Mouse (Mus musculus) gastrocnemius, adult 2 months (tissue): ENCODE measurements at regions not wholly inside any gene's neighbourhood (a gene's known extent, or its start where the extent isn't known, plus 50 kb on each side); places are given as distances from the start of the nearest gene placed in this dataset.
A peak's percentile ranks its signal among the peaks of the same experiment; 100 is the strongest.

Source experiments
- DNase-seq: peaks from one replicate; pipeline ENCODE4 v3.0.0; 2022
- H3K27ac ChIP-seq: fragments of 200-600 bp; 2 replicates; pipeline ENCODE4 v1.8.1; 2022; ENCODE audit warnings: mild to moderate bottlenecking
- H3K4me3 ChIP-seq: fragments of 200-600 bp; 2 replicates; pipeline ENCODE4 v1.8.1; 2022; ENCODE audit warnings: mild to moderate bottlenecking, moderate library complexity
- CTCF ChIP-seq: fragments of 200-600 bp; IDR thresholded peaks from 2 replicates; pipeline ENCODE4 v1.8.1; 2022; ENCODE audit warnings: antibody characterized with exemption, mild to moderate bottlenecking, moderate library complexity
- intact Hi-C: fragments of 180-260 bp; cut with DNase I; formaldehyde crosslinking; loops from one replicate; pipeline ENCODE4 v1.15.1; 2025

DNA sequence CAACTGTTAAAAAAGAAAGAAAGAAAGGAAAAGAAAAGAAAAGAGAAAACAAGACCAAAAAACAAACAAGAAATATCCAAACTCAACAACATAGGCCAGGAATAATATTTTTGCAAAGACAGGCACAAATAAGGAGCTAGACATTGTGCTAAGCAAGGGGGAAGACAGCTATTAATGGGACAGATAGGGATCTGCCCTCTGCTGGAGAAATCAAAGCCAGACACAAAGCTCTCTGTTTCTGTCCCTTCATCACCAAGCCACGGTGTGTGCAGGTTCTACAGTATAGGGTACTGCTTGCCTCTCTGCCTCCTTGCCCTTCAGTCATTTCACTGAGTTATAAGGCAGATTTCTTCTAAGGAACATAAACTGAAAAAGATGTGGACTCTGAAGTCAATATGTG lies 57.8 kb upstream of the Chchd3 start:
- intact Hi-C loops, result no loop called here
- Histone ChIP-seq H3K4me3 (no peak overlapping the region), H3K27ac (no peak overlapping the region)
- peak; percentile 41 for TF ChIP-seq CTCF
- DNase-seq, result no peak

- no peak overlapping the region for H3K27ac ChIP-seq
- TF ChIP-seq CTCF, result no peak
- intact Hi-C loops, result loop anchor here (10.0 kb wide), 1 partner anchor 146 kb away; no protein-coding TSS in a partner anchor
- H3K4me3 ChIP-seq, result no peak overlapping the region
- DNase-seq, result no peak
Measured at GRCm38 (mm10) chr6:33120581-33120980, 60.5 kb upstream of the Chchd3 start.

DNA sequence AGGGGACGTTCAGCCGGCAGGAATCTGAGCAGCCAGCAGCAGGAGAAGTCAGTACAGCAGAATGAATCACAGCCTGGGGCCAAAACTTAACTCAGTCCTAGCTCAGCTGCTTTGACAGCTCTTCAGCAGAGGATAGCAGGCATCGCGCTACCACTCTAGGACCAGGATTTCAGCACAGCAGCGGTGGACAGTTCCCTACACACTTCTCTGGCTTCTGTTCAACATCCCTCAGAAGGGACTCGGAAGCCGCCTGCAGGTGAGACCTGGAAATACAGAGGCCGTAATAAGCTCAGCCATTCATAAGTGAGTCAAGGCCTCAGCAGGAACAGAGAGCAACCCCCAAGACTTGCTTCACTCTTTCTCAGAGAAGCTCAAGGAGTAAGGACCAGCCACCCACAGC lies 66.5 kb upstream of the Chchd3 start:
- peak; percentile 79 for TF ChIP-seq CTCF
- H3K4me3 ChIP-seq, result no peak overlapping the region
- H3K27ac ChIP-seq, result no peak overlapping the region
- intact Hi-C loops, result loop anchor here (5.0 to 10.0 kb wide), 2 partner anchors 152 to 799 kb away; no protein-coding TSS in a partner anchor
- peak; percentile 68 for DNase-seq

- DNase-seq, result no peak
- Histone ChIP-seq H3K4me3 (no peak overlapping the region), H3K27ac (no peak overlapping the region)
- no peak for TF ChIP-seq CTCF
- intact Hi-C loops, result no loop called here
Measured at GRCm38 (mm10) chr6:33136906-33137305, 76.8 kb upstream of the Chchd3 start.

DNA sequence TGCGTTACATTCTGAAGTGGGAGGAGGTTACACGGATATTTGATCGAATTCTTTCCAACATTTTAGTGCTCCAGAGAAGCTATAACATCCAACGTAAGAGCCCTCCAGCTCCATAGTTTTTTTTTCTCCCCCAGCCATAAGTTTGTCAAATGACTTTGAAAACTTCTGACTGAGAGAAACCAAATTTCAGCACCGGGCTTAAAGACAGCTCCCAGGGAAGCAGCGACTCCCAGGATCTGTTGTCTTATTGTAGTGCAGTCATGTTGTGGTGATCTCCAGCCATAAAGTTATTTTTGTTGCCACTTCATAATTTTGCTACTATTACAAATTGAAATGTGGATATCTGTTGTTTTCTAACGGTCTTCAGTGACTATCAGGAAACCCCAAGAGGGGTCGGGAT lies 77.8 kb upstream of the Chchd3 start:
- no peak for DNase-seq
- no peak overlapping the region for H3K27ac ChIP-seq
- no peak for TF ChIP-seq CTCF
- intact Hi-C loops, result no loop called here
- H3K4me3 ChIP-seq, result no peak overlapping the region

DNA sequence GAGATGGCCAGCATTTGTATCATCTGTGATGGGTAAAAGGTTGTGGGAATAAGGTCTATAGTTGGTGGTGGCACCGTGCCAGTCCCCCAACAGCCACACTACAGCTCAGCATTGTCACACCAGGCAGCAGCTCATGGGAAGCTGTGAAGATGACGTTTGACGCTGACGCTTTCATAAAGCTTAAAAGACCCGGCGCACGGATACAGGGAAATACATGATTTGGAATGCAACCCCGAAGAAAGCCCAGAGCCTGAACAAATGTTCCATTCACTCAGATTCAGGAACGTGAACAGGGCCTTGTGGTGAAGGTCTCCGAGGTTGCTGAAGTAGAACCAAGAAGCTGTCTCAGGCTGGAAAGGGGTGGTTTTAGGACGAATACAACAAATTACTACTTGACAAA lies 82.4 kb upstream of the Exoc4 start:
- Histone ChIP-seq H3K27ac (no peak overlapping the region), H3K4me3 (no peak overlapping the region)
- TF ChIP-seq CTCF, result no peak
- no peak for DNase-seq
- intact Hi-C loops, result no loop called here

DNA sequence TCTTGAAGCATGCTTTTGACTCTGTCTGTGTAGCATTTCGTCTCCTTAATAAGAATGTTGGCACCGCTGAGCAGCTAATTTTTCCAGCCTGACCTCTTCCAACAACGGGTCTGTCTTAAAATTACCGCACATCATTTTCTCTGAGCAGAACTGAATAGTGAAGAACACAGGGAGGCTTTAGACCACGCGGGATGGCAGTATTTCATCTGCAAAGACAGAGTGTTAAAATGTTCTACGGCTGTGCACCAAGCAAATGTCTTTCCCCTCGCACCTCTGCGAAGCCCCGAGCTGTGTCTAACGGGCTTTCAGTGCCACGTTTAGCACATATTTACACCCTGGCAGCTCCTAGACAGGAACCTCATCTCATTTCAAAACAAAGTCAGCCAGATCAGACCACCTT lies 75.3 kb upstream of the Exoc4 start:
- no peak for DNase-seq
- TF ChIP-seq CTCF, result no peak
- intact Hi-C loops, result no loop called here
- Histone ChIP-seq H3K27ac (no peak overlapping the region), H3K4me3 (no peak overlapping the region)

GRCm38 (mm10) chr6:33174616-33175015 lies 74.3 kb upstream of the Exoc4 start:
- DNase-seq, result no peak
- H3K27ac ChIP-seq, result no peak overlapping the region
- no peak overlapping the region for H3K4me3 ChIP-seq
- peak; percentile 36 for TF ChIP-seq CTCF
- intact Hi-C loops, result no loop called here

DNA sequence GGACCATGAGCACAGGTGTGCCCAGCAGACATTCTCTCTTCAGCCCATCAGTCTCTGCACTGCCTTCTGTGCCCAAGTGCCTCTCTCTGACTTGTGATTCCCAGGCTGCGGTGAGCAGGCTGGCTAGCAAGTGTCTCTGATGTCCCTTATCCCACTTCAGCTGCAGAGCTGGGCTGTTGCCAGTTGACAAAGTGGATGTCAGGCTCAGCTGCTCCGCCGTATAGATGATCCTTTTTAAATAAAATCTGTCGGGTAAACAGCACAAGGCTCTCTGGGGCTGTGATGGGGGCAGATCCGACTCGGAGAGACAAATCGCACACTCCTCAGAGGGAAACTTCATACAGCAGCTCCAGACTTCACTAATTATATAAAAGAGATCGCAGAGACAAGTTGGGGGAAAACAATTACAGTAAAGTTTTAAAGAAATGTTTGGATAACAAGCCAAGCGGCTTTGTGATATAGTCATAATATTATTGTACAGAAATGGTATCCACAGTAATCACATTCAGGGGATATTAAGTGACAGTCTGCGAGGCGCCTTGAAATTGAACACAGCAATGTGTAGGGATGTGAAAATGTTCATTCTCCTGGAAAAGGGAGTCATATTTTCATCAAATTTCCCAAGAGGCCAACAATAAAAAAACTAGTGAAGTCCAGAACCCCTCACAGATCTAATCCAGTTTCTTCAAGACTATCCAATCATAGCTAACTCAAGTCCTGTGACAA lies 59.2 kb upstream of the Exoc4 start:
- intact Hi-C loops, result no loop called here
- no peak for TF ChIP-seq CTCF
- Histone ChIP-seq H3K27ac (no peak overlapping the region), H3K4me3 (no peak overlapping the region)
- DNase-seq, result no peak

GRCm38 (mm10) chr6:33193823-33194222 lies 55.1 kb upstream of the Exoc4 start:
- no peak overlapping the region for H3K27ac ChIP-seq
- DNase-seq, result no peak
- no peak for TF ChIP-seq CTCF
- H3K4me3 ChIP-seq, result no peak overlapping the region
- intact Hi-C loops, result no loop called here
